Mouse (Mus musculus) left cerebral cortex, postnatal 25 days (tissue): ENCODE data around the gene Eps15. TPM values are rescaled to one million over a fixed set of nuclear protein-coding genes. Genes with fewer than 3 reads are reported as not detected.

Experiments used
- DNase-seq, 2 experiments: peaks; one replicate each; pipeline ENCODE4 v3.0.0; 2022; ENCODE audit warnings: low spot score in 2 of 2, mixed read lengths in 1 of 2
- intact Hi-C: fragments of 180-260 bp; cut with DNase I; formaldehyde crosslinking; loops from one replicate; pipeline ENCODE4 v1.15.1; 2025
- total RNA-seq, 2 experiments: library from RNA; stranded (reverse); gene quantifications; 2 replicates each; pipeline ENCODE4 v1.2.3; 2021

Gene Eps15
- total RNA-seq, 2 experiments from 2014 or later = 183 to 199 TPM

- intact Hi-C loops = no loop called here
- DNase-seq = no peak
Observed at GRCm38 (mm10) chr4:109421608-109422007, 141.5 kb downstream of the Eps15 start.

GRCm38 (mm10) chr4:109422436-109422835, 142.4 kb downstream of the Eps15 start:
- intact Hi-C loops = no loop called here
- no peak for DNase-seq

- DNase-seq = peak in 1 of 2 experiments; percentile 44
- intact Hi-C loops = no loop called here
Observed at GRCm38 (mm10) chr4:109423438-109423837, 143.4 kb downstream of the Eps15 start.

- intact Hi-C loops = no loop called here
- DNase-seq = no peak
Observed at GRCm38 (mm10) chr4:109427058-109427457, 147.0 kb downstream of the Eps15 start.

GRCm38 (mm10) chr4:109430250-109430649, 150.2 kb downstream of the Eps15 start:
- DNase-seq = no peak
- intact Hi-C loops = no loop called here

GRCm38 (mm10) chr4:109430854-109431253, 150.8 kb downstream of the Eps15 start:
- DNase-seq = peak; percentile 39 to 43
- intact Hi-C loops = no loop called here

- DNase-seq = no peak
- intact Hi-C loops = no loop called here
Observed at GRCm38 (mm10) chr4:109432668-109433375, 152.8 kb downstream of the Eps15 start.

GRCm38 (mm10) chr4:109433641-109434040, 153.6 kb downstream of the Eps15 start:
- intact Hi-C loops = no loop called here
- no peak for DNase-seq

GRCm38 (mm10) chr4:109434256-109434655, 154.2 kb downstream of the Eps15 start:
- DNase-seq = no peak
- intact Hi-C loops = no loop called here

Other genes with a start within 250 kb of the Eps15 start
- gene Osbpl9, start 78.0 kb upstream of the Eps15 start, total RNA-seq = 10 to 100 TPM; 44.5 to 59.2 TPM
- under 1 TPM; 0.50 to 0.80 TPM for gene Calr4, start 45.8 kb upstream of the Eps15 start, total RNA-seq
- 1 to 10 TPM; 2.0 to 3.9 TPM for gene Ttc39a, start 126.4 kb downstream of the Eps15 start, total RNA-seq
- 100 to 1,000 TPM; 206 to 219 TPM for gene Rnf11, start 204.5 kb downstream of the Eps15 start, total RNA-seq